Mouse (Mus musculus): Measurements from ENCODE around the gene Rpl7a.

Rpl7a gene

DNA sequence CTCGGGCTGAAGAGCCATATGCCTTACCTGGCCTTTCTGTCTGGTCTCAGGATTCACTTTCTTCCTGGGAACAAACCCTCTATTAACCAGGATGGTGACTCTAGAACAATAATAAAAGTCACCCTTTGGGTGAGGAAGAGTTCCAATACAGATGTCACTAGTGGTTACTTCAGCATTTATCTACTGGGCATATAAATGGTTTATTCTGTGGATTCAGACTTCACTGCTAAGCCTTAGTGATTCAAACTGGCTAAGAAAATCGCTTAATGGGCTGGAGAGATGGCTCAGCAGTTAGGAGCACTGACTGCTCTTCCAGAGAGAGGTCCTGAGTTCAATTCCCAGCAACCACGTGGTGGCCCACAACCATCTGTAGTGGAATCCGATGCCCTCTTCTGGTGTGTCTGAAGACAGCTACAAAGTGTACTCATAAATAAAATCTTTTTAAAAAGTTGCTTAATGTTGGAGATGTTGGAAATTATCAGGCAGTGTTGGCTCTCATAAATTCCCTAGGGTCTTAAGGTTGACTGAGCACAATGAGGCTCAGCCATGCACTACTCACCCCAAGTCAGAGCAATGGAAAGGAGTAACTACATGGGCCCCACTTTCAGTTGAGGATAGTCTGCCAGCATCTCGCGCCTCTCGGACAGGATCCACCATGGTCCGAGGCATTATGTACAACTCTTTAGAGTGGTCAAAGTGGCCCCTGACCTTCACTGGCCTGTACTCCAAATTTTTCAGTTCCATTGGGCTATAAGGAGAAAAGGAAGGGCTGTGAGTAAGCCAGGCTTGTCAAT is 3.8 kb downstream of the Rpl7a start:
- no peak for DNase-seq (ENCODE audit: low spot score)

DNA sequence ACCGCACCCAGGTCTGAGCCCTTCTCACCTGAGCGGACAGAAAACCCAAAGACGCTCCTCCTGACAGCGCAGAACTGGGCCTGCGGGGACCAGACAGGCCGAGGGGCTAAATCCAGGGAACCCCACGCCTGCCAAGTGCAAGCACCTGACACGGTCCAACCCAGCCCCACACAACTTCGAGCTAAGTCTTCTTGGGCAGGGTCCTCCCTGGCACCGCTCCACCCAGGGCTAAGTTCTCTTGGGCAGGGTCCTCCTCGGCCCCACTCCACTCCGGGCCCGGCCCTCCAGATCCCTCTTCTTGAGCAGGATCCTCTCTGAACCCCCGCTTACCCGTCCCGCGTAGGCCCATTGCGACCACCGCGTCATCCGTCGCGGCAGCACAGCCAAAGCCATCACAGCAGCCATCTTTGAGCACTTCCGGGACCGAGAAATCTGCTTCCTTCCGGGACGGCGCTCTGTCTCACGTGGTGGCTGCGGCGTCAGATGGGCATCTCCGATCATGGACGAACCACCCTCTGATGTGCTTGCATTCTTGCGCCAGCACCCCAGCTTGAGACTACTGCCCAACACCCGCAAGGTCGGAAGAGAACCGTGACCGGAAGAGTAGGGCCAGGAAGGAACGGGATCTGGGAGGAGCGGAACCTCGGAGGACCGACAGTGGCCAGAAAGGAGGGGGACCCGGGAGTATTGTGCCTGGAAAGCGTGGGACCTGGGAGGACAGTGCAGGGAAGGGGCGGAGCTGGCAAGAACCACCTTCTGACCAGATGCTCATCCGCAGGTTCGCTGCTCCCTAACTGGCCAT is 5.6 kb downstream of the Rpl7a start, which contains the start of the genes Surf2 and Surf1:
TSS of gene Surf2 (plus strand) at position 441 of the 802 bp plus-strand sequence.
TSS of gene Surf1 (minus strand) at position 604 of the 802 bp plus-strand sequence.
- peak; percentile 76 for DNase-seq (ENCODE audit: low spot score)

GRCm38 (mm10) chr2:26916738-26917137 is 6.2 kb downstream of the Rpl7a start:
- no peak for DNase-seq (ENCODE audit: low spot score)

GRCm38 (mm10) chr2:26919684-26920083 is 9.1 kb downstream of the Rpl7a start:
- no peak for DNase-seq (ENCODE audit: low spot score)

- DNase-seq (ENCODE audit: low spot score), result no peak
These were observed 9.8 kb downstream of the Rpl7a start for GRCm38 (mm10) chr2:26920190-26920855.

DNA sequence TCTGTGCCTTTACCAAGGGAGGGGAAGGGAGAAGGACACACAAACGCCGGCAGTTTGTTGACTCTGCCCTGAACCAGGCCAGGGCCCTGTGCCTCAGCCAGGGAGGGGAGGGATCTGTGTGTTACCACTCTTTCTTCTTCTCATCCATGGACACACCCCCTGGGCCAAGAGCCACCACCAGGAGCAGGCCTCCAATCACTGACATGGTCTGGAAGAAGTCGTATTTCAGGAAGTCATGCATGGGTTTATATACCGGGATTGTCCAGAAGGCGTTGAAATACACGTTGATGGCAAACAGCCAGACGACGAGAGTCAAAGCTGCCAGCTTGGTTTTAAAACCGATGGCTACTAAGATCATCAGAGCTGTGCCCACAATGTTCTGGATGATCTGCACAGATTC is 11.2 kb downstream of the Rpl7a start:
- no peak for DNase-seq (ENCODE audit: low spot score)

DNA sequence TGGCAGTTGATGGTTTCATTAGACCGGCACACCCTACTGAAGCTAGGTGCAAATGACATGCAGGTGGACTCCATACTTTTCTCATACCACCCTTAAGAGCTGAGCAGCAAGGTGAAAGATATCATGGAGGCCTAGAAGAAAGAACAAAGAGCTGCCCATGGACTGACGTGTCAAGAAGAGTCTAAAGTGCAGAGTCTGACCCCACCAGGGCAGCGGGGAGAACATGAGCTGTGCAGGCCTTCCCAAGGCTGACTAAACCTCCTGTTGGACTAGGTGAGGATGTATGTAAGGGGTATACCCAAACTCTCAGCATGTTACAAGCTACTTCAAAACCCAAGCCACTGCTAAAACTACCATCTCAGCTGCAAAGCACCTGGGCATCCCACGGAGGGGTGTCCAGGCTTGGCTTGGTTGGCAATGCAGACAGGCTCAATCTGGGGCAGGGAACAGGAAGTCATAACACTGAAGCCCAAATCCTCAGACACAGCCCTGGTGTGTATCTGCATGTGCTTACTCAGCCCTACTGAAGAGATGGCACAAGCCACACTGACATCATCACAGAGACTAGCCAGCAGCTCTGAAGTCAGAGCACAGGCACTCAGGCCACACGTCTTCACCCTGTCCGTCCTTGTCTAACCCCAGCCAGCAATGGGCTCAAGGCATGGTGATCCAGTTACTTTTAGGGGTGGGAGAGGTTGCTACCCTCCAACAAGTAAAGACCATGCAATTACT is 17.3 kb downstream of the Rpl7a start:
- DNase-seq (ENCODE audit: low spot score), result no peak

DNA sequence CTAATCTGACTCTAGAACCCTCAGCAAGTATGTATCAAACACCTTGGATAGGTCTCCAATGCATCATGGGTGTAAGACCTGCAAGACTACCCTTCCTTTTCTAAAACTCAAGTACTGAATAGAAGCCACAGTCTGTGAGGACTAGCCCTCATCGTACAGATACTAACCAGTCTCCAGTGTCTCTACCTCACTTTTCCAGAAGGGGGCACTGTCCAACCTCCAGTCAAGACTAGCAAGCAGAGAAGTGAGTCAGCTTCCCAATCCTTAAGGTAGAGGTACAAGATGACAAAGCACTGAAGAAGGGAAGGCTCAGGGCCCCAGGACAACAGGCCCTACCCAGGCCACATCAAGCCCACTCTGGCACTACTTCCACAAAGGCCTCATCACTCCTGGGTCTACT is 19.8 kb downstream of the Rpl7a start:
- no peak for DNase-seq (ENCODE audit: low spot score)

DNA sequence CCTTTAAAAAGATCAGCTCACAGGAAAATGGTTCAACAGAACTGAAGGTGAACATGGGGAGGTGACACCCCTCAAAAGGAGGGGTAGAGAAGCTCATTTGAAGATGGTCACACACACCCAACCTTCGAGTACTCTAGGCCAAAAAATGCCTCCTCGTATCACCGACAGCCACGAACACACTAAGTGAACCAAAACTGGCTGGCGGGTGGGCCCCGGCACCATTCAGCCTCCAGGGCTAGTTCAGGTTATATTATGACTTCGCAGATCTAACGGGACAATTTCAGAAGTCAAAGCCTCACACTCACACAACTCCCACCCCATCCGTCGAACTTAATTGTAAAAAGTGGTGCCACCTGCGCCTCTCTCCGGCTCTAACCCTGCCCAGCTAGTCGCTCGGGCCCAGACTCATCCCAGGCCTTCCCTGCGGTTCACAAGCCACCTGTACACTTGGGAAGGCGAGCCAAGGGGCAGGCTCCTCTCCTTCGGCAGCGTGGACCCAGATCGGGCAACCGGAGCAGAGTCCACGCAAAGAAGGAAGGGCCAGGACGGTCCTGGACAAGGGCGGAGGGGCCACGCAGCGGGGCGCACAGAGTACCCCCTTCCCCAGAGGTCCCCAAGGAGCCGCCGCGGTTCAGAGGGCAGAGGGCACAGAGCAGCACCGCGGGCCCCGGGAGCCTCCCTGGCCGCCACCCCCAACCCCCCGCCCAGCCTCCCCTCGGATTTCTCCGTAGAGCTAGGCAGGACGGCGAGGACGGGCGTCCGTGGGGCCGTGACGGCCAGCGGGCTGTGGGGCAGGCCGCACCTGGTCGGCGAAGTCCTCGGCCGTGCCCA is 22.1 kb downstream of the Rpl7a start:
- DNase-seq (ENCODE audit: low spot score), result no peak

- peak; percentile 87 for DNase-seq (ENCODE audit: low spot score)
These were observed 22.9 kb downstream of the Rpl7a start, which contains the start of the genes Surf4 and Stkld1 for GRCm38 (mm10) chr2:26933304-26934055. TSS of gene Surf4 (minus strand) at chr2:26933928. TSS of gene Stkld1 (plus strand) at chr2:26934047.

DNA sequence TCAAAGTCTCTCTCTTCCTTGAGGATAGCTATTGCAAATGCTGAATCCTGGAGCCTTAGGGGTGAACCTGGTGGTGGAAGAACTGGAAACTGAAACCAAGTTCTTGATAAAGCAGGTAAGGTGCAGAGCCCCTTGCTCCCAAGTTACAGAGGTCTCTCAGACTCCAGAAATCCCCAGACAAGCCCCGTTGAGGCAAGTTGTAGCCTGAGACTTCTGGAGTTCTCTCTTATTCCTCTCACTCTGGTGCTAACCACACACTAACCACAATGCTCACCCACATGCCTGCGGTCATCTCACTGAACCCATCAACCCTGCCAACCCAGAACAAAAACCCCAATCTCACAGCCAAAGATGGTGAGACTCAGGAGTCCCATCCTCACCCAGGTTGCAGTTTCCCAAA is 24.7 kb downstream of the Rpl7a start:
- DNase-seq (ENCODE audit: low spot score), result no peak

DNA sequence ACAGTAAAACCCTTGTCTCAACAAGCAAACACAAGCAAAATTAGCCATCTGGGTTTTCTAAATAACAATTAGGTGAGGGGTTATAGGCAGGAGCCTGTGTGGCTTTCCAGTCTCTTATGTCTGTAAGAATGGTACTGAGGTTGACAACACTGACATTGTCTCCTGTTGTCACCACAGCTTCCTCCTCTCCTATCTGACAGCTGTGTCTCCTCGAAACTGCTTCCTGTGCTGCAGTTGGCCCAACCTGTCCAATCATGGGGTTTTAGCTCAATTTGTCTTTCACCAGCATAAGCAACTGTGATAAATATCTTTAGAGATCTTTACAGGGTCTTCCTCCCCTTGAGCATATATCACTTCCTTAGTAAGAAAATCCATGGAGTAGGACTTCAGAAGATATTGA is 25.9 kb downstream of the Rpl7a start:
- no peak for DNase-seq (ENCODE audit: low spot score)

GRCm38 (mm10) chr2:26941539-26941938 is 31.0 kb downstream of the Rpl7a start:
- no peak for DNase-seq (ENCODE audit: low spot score)

DNA sequence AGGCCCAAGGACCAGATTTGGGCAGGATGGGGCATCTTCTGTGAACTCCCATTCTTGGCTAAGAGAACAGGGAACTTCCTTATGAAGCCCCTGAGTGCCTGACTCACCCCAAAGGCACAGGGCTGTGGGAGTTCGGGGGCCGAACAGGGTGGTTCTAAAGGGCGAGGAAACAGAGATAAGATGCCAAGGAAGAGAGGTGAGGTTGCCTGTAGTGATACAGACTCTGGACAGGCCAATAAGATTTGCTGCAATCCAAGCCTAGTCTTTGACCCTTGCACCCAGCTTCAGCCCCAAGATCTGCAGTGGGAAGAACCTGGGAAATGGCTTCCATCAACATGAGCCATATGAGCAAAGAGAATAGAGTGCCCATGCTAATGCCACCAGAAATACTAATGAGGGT is 32.7 kb downstream of the Rpl7a start:
- DNase-seq (ENCODE audit: low spot score), result no peak

DNA sequence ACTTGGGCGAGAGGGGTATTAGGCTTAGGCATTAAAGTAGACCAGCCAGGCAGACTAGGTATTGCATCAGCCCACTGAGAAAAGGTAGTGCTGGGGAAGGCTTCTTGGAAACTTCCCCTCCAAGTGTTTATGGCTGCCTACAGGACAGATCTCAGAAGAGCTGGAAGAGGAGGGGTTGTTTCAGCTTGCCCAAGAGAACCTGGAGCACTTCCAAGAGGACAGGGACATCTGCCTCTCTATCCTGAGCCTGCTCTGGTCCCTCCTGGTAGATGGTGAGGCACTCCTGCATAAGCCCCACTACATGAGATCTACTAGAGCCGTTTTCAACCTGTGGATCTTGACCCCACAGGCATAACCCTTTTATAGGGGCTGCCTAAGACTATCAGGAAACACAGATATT is 39.8 kb downstream of the Rpl7a start:
- no peak for DNase-seq (ENCODE audit: low spot score)

DNA sequence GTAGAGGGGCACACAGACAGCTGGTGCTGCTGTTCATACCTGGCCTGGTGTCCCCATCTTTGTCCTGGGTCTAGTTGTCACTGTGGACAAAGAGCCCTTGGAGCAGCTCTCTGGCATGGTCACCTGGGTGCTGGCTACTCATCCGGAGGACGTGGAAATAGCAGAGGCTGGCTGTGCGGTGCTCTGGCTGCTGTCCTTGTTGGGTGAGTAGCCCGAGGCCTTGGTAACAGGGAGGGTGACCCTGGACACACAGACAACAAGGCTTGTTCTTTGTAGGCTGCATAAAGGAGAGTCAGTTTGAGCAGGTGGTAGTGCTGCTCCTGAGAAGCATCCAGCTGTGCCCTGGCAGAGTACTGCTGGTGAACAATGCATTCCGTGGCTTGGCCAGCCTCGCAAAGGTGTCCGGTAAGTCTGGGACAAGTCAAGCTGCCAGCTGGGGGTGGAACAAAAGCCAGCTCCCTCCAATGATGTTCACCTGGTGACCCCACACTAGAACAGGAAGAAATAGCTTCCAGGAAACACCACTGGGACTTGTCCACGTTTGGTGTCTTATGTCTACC is 40.9 kb downstream of the Rpl7a start:
- DNase-seq (ENCODE audit: low spot score), result no peak

- no peak for DNase-seq (ENCODE audit: low spot score)
These were observed 41.6 kb downstream of the Rpl7a start for GRCm38 (mm10) chr2:26952193-26952592.

GRCm38 (mm10) chr2:26952866-26953265 is 42.3 kb downstream of the Rpl7a start:
- DNase-seq (ENCODE audit: low spot score), result no peak

DNA sequence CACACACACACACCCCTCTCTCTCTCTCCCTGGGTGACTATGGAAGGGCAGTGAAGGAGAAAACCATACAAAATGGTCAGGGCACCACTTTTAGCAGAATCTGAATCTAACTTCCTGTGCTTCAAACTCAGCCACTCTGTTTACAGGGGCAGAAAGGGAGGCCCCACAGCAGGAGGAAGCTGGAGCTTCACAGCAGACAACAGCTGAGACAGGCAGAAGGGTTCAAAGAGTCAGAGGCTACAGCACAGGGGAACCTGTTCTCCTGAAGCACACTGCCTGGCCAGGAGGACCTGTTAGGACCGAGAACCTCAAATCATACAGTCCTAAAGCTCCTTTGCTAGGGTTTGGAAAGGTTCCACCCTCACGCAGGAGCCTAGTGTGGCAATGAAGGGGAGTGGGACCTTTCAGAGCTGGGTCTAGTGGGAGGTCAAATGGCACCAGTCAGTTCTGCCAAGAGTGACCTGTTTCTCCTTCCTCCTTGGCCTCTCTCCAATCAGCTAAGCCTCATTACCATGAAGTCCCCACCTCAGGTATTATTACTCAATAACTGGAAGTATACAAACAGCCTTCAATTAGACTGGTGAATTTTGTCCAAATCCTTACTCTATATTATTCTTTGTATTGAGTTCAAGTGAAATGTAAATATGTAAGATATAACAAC is 44.3 kb downstream of the Rpl7a start:
- DNase-seq (ENCODE audit: low spot score), result no peak

Measured in left cerebral cortex, adult 11 months (tissue).